Mouse (Mus musculus) lung, adult 2 months (tissue): ENCODE data around the gene Tmcc1.

Source experiments
- CTCF ChIP-seq: fragments of 200-500 bp; IDR thresholded peaks from 2 replicates; pipeline ENCODE4 v1.5.1; 2011; ENCODE audit warnings: mild to moderate bottlenecking, low read length, control low read depth; ENCODE audit not compliant: insufficient read depth
- POLR2A ChIP-seq: fragments of 200-500 bp; IDR thresholded peaks from 2 replicates; pipeline ENCODE4 v1.6.1; 2011; ENCODE audit warnings: low read depth, mild to moderate bottlenecking, control low read depth, low read length, borderline replicate concordance; ENCODE audit errors: extremely low read depth

DNA sequence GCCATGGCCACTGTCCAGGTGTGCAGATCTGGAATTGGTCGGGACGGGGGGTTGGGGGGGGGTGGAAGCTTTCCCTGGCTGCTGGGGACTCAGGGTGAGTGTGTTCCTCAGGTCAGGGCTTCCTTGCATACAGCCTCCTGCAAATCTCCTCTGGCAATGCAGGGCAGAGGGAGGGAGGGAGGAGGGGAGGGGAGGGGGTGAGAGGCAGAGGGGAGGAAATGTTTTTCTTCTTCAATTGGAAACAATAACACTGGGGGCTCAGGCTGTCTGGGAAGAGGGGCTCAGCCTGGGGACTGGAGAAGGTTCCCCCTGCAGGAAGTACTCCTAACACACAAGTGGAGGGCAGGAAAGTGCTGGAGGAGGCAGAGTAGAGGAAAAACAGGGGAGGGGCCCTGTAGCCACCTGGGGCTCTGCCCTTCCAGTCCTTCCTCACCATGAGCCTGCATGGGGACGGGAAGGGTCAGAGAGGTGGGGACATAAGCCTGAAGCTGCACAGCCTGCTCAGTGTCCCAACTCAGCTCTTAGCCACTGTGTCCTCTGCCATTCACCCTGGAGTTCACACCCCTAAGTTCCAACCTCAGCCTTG lies 195.5 kb downstream of the Tmcc1 start:
- TF ChIP-seq CTCF (no peak), POLR2A (no peak)
